7 mouse cellular contexts compared by ENCODE assay signal in genomic region chr17:56552781-56553363, GRCm38 (mm10). TPM values are rescaled to one million over a fixed set of nuclear protein-coding genes. Genes with fewer than 3 reads are reported as not detected.
DNase-seq lines count a peak whose midpoint lies in the region; ATAC-seq and TF ChIP-seq lines count a peak whose summit lies in the region.

No protein-coding gene starts in this region.

- H3K4me3 ChIP-seq in forebrain, embryonic 16.5 days (replicated peaks; ENCODE audit: low read length), result no peak overlapping the region
- H3K4me3 ChIP-seq in hindbrain, embryonic 14.5 days (replicated peaks; ENCODE audit: low read length), result no peak overlapping the region
- no peak overlapping the region for H3K4me3 ChIP-seq in midbrain, embryonic 10.5 days
- H3K4me3 ChIP-seq in small intestine, adult 2 months (ENCODE audit: low read depth, low read length), result no peak overlapping the region

- WGBS in forebrain, embryonic 16.5 days, result 47% methylated on average over 5 of the region's 5 CpGs
- WGBS in hindbrain, embryonic 14.5 days, result 44% methylated on average over 5 of the region's 5 CpGs
- 59% methylated on average over 5 of the region's 5 CpGs for WGBS in midbrain, embryonic 10.5 days
- WGBS in small intestine, adult 2 months, result 59% methylated on average over 5 of the region's 5 CpGs

- peak overlapping the region; percentile 15; the same call in 1 of the 2 replicates for H3K9ac ChIP-seq in forebrain, embryonic 16.5 days (replicated peaks; ENCODE audit: low read depth, low read length)
- H3K9ac ChIP-seq in hindbrain, embryonic 14.5 days, result no peak overlapping the region

- peak; percentile 100 for TF ChIP-seq CTCF in small intestine, adult 2 months (IDR thresholded peaks at IDR 0.05; ENCODE audit: extremely low read depth, insufficient read length, insufficient replicate concordance, low read depth, low read length)

- no peaks in the 10 kb centered on the region for H3K9me3 ChIP-seq in forebrain, embryonic 16.5 days (ENCODE audit: control insufficient read depth, low read length)
- H3K9me3 ChIP-seq in hindbrain, embryonic 14.5 days (ENCODE audit: control insufficient read depth, low read length), result no peaks in the 10 kb centered on the region
- 0 out of 2 replicates have a peak, but pooled peaks cover 3% of the 10 kb centered on the region for H3K9me3 ChIP-seq in midbrain, embryonic 10.5 days (replicated peaks)

- ATAC-seq in forebrain, embryonic 16.5 days, result peak; percentile 34
- ATAC-seq in hindbrain, embryonic 14.5 days (ENCODE audit: low FRiP score), result peak; percentile 16; the same call in 1 of the 2 replicates

- peak overlapping the region; percentile 94 for H3K27ac ChIP-seq in forebrain, embryonic 16.5 days (ENCODE audit: low read length)
- H3K27ac ChIP-seq in hindbrain, embryonic 14.5 days, result peak overlapping the region; percentile 89
- peak overlapping the region; percentile 61; the same call in 1 of the 2 replicates for H3K27ac ChIP-seq in midbrain, embryonic 10.5 days (replicated peaks)
- no peak overlapping the region for H3K27ac ChIP-seq in small intestine, adult 2 months (ENCODE audit: insufficient read depth, low read depth, low read length)

- H3K36me3 ChIP-seq in forebrain, embryonic 16.5 days (ENCODE audit: control insufficient read depth, insufficient read depth), result no peaks in the 10 kb centered on the region
- no peaks in the 10 kb centered on the region for H3K36me3 ChIP-seq in hindbrain, embryonic 14.5 days (replicated peaks; ENCODE audit: control insufficient read depth, insufficient read depth)
- H3K36me3 ChIP-seq in midbrain, embryonic 10.5 days, result no peaks in the 10 kb centered on the region
- H3K36me3 ChIP-seq in small intestine, adult 2 months (ENCODE audit: control insufficient read depth, insufficient read depth, low read length), result no peaks in the 10 kb centered on the region

- peaks cover 32% of the 10 kb centered on the region for H3K4me1 ChIP-seq in forebrain, embryonic 16.5 days (replicated peaks; ENCODE audit: control insufficient read depth, insufficient read depth, low read length)
- peaks cover 24% of the 10 kb centered on the region for H3K4me1 ChIP-seq in hindbrain, embryonic 14.5 days (replicated peaks; ENCODE audit: control insufficient read depth, insufficient read depth, low read length)
- H3K4me1 ChIP-seq in midbrain, embryonic 10.5 days, result peaks cover 25% of the 10 kb centered on the region
- H3K4me1 ChIP-seq in small intestine, adult 2 months (ENCODE audit: control insufficient read depth, insufficient read depth, insufficient read length, low read length), result peaks cover 19% of the 10 kb centered on the region

- peak; percentile 63 for DNase-seq in Muller cell, postnatal 12 days (ENCODE audit: inconsistent ontology term)
- peak; percentile 71 for DNase-seq in c-Kit-positive CD71-positive TER-119-positive erythroid progenitor cells, embryonic 14.5 days (ENCODE audit: low spot score)
- DNase-seq in hindbrain, embryonic 14.5 days (ENCODE audit: low spot score), result peak; percentile 78
- DNase-seq in left cerebral cortex, adult 18-20 months (ENCODE audit: low spot score in 2 of 2), result peak; percentile 77 to 79
- DNase-seq in midbrain, embryonic 10.5 days (ENCODE audit: low spot score), result peak; percentile 84

- H3K4me2 ChIP-seq in forebrain, embryonic 16.5 days (ENCODE audit: low read length), result no peak overlapping the region
- H3K4me2 ChIP-seq in hindbrain, embryonic 14.5 days (replicated peaks), result no peak overlapping the region

- H3K27me3 ChIP-seq in forebrain, embryonic 16.5 days (replicated peaks; ENCODE audit: control insufficient read depth, insufficient read depth, low read length), result no peaks in the 10 kb centered on the region
- H3K27me3 ChIP-seq in hindbrain, embryonic 14.5 days (ENCODE audit: control insufficient read depth, insufficient read depth, low read length), result no peaks in the 10 kb centered on the region
- no peaks in the 10 kb centered on the region for H3K27me3 ChIP-seq in midbrain, embryonic 10.5 days (ENCODE audit: low read depth, poor library complexity, severe bottlenecking)
- no peaks in the 10 kb centered on the region for H3K27me3 ChIP-seq in small intestine, adult 2 months (ENCODE audit: control insufficient read depth, insufficient read depth, low read length)

- TF ChIP-seq POLR2A in small intestine, adult 2 months (IDR thresholded peaks at IDR 0.05; ENCODE audit: low read depth, low read length), result peak; percentile 29; the same call in 1 of the 2 replicates

RNA-seq across cellular contexts. Expression of gene Gm20219, which starts 1.3 kb away (rescaled TPM):
- 0.51 and 0.92 TPM in 2 replicates for polyA plus RNA-seq in forebrain, embryonic 16.5 days (2015; fragmentation: Nextera tagmentation; extraction: Ambion mirVana)
- polyA plus RNA-seq in hindbrain, embryonic 14.5 days (2014; fragmentation: Nextera tagmentation; extraction: Ambion mirVana), result 0.65 and 1.3 TPM in 2 replicates
- 1 to 10 TPM; 2.7 to 3.2 TPM for total RNA-seq in left cerebral cortex, adult 18-20 months (2021)
- polyA plus RNA-seq in midbrain, embryonic 10.5 days (2016; fragmentation: Nextera tagmentation; extraction: Ambion mirVana), result 0.80 and 0.89 TPM in 2 replicates
- polyA plus RNA-seq in small intestine, adult 2 months (2012; rRNA removed), result 2.7 TPM in 2 replicates

RNA-seq across cellular contexts. Expression of gene Safb2, which starts 31.5 kb away (rescaled TPM):
- 72.9 and 85.4 TPM in 2 replicates for polyA plus RNA-seq in forebrain, embryonic 16.5 days (2015; fragmentation: Nextera tagmentation; extraction: Ambion mirVana)
- 47.5 and 49.6 TPM in 2 replicates for polyA plus RNA-seq in hindbrain, embryonic 14.5 days (2014; fragmentation: Nextera tagmentation; extraction: Ambion mirVana)
- total RNA-seq in left cerebral cortex, adult 18-20 months (2021), result 100 to 1,000 TPM; 104 to 120 TPM
- polyA plus RNA-seq in midbrain, embryonic 10.5 days (2016; fragmentation: Nextera tagmentation; extraction: Ambion mirVana), result 80.9 and 85.6 TPM in 2 replicates
- polyA plus RNA-seq in small intestine, adult 2 months (2012; rRNA removed), result 69.2 and 110 TPM in 2 replicates

RNA-seq across cellular contexts. Expression of gene Safb, which starts 31.8 kb away (rescaled TPM):
- polyA plus RNA-seq in forebrain, embryonic 16.5 days (2015; fragmentation: Nextera tagmentation; extraction: Ambion mirVana), result 121 and 133 TPM in 2 replicates
- 75.7 and 75.8 TPM in 2 replicates for polyA plus RNA-seq in hindbrain, embryonic 14.5 days (2014; fragmentation: Nextera tagmentation; extraction: Ambion mirVana)
- 100 to 1,000 TPM; 158 to 159 TPM for total RNA-seq in left cerebral cortex, adult 18-20 months (2021)
- 148 and 157 TPM in 2 replicates for polyA plus RNA-seq in midbrain, embryonic 10.5 days (2016; fragmentation: Nextera tagmentation; extraction: Ambion mirVana)
- polyA plus RNA-seq in small intestine, adult 2 months (2012; rRNA removed), result 47.8 and 95.7 TPM in 2 replicates

RNA-seq across cellular contexts. Expression of gene Znrf4, which starts 40.6 kb away (rescaled TPM):
- 0.21 TPM in 1 of 2 replicates, not detected in the other for polyA plus RNA-seq in forebrain, embryonic 16.5 days (2015; fragmentation: Nextera tagmentation; extraction: Ambion mirVana)
- not detected in 2 replicates for polyA plus RNA-seq in hindbrain, embryonic 14.5 days (2014; fragmentation: Nextera tagmentation; extraction: Ambion mirVana)
- total RNA-seq in left cerebral cortex, adult 18-20 months (2021), result not detected
- not detected in 2 replicates for polyA plus RNA-seq in midbrain, embryonic 10.5 days (2016; fragmentation: Nextera tagmentation; extraction: Ambion mirVana)
- not detected in 2 replicates for polyA plus RNA-seq in small intestine, adult 2 months (2012; rRNA removed)

RNA-seq across cellular contexts. Expression of gene 2410015M20Rik, which starts 56.7 kb away (rescaled TPM):
- polyA plus RNA-seq in forebrain, embryonic 16.5 days (2015; fragmentation: Nextera tagmentation; extraction: Ambion mirVana), result 167 and 179 TPM in 2 replicates
- polyA plus RNA-seq in hindbrain, embryonic 14.5 days (2014; fragmentation: Nextera tagmentation; extraction: Ambion mirVana), result 179 and 193 TPM in 2 replicates
- 100 to 1,000 TPM; 139 to 143 TPM for total RNA-seq in left cerebral cortex, adult 18-20 months (2021)
- polyA plus RNA-seq in midbrain, embryonic 10.5 days (2016; fragmentation: Nextera tagmentation; extraction: Ambion mirVana), result 197 and 202 TPM in 2 replicates
- 136 and 142 TPM in 2 replicates for polyA plus RNA-seq in small intestine, adult 2 months (2012; rRNA removed)
